Mouse (Mus musculus) urinary bladder, postnatal 10 days (tissue): Measurements from ENCODE around the gene Olfr70.

ENCODE experiments used
- DNase-seq: peaks from one replicate; pipeline ENCODE4 v3.0.0; 2022; ENCODE audit warnings: low spot score

Olfr70 gene

DNA sequence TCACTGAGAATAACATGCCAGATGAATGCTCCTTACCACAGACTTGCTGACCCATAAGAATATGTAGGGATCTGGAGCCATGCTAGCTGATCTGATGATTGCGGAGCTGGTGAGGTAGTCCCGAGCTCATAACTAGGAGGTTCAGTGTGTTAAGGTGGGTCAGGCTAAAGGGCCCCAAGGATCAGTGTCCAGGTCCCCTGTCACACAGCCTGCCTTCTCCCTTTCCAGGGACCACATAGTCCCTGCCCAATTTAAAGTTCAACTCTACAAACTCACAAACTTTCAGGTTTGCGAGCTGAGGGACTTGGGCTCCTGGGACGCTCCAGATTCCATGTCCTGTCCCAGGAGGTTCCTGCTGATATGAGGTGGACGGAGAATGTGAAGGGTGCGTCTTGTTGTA, at the start of gene Olfr70:
Olfr70 (minus strand) TSS at position 101 of the 400 bp plus-strand sequence.
- DNase-seq = no peak

DNA sequence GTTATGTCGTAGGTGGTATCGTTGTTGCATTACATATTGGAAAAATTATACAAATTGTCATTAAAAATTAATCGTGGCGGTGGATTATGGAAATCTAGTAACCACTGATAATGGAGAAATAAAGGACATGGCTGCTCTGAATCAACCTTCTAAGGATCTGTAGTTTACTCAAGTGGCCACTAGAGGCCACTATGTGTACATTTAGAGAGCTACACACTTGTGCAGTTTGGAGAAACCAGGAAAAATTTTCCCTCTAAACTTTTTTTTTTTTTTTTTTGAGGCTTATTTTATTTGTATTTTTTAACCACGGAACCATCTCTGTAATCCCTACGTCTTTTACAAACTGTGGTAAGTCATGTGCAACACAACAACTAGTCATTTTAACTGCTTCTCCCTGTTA, 44.6 kb upstream of the Olfr70 start:
- DNase-seq = no peak

DNA sequence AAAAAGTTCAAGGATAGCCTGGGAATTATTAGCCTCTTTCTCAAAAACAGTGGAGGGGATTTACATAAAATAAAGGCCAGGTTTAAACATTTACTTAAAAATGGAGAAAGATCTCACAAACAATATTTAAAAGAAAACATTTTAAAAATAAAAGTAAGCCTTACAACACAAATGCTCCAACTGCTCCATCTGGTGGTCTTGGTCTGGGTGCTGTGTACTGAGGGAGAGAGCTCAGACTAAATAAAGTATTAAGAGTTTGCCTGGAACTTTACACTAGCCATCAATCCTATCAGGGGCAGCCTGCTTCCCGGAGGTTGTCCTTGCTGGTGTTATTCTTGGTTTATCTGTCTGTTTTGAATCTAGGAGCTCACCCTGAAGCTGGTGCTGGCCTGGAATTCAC, 42.5 kb upstream of the Olfr70 start:
- DNase-seq = no peak

DNA sequence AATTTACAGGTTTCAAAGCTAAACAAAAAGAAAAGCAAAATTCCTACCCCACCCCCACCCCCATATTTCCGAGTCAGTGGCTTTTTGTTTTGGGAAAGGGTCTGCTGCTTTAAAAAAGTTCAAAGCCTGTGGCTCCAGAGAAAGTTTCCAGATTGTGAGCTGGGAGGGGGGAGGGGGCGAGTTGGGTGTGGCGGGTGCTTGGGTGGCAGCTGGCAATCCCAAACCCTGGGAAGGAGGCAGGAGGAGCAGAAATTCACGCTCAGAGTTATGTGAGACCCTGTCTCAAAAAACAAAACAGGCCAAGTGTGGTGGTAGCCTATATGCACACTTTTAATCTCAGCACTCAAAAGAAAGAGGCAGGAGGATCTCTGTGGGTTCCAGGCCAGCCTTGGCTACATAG, 42.0 kb upstream of the Olfr70 start:
- no peak for DNase-seq

DNA sequence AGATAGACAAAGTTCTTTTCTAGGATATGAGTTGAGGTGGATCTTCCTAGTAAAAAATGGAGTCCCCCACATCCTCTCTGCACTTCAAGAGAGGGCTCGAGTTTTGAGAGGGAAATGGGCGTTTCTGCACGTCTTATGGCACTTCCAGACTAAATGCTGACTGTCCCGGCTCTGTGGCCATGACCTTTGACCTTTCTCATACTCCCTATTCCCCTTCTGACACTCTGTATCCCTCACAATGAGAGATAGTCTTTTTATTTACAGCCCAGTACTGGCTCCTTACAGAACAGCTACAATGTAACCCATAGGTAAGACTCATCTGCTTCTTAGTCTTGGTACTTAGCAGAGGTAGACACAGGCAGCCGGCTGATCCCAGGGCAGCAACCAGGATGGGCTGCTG, 40.9 kb upstream of the Olfr70 start:
- DNase-seq = no peak

DNA sequence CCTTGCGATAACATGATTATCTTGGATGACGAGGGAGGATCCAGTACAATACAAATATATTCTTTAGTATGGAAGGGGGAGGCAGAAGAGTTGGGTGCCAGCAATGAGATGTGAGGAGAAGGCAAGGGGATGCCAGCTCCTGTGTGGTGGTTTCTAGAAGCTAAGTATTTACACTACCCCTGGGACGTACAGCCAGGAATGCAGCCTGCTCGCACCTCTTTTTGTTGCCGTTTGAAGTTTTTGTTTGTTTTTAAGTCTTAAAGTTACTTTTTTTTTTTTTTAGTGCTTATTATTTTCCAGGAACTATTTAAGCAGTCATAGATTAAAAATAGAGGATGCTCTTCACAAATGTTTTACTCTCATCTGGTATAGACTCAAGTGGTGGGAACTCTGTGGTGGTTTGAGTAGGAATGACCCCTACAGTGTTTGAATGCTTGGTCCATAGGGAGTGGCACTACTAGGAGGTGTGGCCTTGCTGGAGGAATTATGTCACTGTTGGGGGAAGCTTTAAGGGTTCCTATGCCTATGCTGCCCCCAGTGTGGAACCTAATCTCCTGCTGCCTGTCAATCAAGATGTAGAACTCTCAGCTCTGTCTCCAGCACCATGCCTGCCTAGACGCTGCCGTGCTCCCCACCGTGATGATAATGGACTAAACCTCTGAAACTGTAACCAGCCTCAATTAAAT, 38.5 kb upstream of the Olfr70 start:
- DNase-seq = no peak

DNA sequence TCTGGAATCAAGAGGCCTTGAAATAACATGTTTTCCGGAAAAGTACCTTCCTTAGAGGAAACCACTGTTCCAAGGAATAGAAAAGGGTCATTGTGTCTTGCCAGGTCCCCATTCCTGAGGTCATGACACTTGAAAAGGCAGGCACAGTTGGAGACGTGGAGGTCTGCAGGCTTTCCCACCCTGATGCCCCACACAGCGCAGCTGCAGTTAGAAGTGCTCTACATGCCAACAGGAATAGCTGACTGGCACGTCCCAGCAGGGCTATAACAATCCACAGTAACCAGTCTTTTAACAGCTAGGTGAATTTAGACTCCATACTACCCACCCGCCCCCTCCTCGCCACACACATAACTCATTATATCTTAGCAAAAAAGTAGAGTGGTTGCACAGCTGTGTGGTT, 36.5 kb upstream of the Olfr70 start:
- DNase-seq = no peak

DNA sequence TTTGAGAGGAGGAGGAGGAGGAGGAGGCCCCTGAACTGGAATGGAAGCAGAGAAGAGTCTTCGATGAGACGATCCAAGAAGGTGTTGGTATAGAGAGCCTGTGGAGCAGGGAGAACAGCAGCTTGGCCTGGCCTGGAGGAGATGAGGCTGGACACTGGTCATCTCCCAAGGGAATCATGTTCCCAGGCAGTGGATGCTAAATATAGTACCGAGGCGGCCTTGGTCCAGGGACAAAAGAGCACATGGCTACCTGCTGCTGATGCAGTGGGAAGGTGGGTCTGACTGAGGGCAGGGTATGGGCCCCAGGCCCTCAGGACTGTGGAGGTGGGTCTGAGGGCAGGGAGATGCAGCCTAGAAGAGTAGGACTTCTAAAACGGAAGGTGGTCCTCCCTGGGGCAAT, 32.6 kb upstream of the Olfr70 start:
- DNase-seq = no peak

DNA sequence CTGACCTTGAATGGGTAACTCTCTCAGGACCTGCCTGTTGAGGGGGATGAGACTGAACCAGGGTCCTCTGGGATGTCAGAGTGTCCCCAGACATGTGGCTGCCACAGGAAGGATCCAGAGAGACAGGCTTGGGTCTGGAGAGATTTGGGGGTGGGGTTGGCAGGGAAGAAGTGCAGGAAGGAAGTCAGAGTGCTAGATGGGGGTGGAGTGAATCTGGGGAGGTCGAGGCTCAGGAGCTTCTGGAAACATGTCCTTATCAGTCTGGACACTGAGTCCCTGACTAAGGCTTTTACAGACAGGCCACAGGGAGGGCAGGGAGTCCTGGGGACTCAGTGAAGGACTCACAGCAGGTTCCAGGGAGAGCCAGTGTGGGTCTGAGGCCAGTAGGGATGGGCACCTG, 31.6 kb upstream of the Olfr70 start:
- no peak for DNase-seq

DNA sequence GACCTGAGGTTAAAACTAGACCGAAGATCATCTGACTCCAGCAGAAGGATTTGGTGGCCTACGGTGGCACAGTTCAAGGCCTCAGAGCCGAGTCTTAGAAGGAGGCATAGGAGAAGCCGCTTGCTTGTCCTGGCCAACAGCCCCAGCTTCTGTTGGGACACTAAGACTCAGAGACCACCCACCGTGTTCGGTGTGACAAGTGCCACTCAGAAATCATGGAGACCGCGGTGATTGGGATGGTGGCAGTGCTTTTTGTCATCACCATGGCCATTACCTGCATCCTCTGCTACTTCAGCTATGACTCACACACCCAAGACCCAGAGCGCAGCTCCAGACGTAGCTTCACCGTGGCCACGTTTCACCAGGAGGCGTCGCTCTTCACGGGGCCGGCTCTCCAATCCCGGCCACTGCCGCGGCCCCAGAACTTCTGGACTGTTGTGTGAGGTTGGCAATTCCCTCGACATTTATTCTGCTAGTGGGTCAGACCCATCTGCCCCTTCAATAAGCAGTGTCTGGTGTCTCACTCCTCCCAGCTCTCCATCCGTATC, 30.2 kb upstream of the Olfr70 start:
- no peak for DNase-seq

DNA sequence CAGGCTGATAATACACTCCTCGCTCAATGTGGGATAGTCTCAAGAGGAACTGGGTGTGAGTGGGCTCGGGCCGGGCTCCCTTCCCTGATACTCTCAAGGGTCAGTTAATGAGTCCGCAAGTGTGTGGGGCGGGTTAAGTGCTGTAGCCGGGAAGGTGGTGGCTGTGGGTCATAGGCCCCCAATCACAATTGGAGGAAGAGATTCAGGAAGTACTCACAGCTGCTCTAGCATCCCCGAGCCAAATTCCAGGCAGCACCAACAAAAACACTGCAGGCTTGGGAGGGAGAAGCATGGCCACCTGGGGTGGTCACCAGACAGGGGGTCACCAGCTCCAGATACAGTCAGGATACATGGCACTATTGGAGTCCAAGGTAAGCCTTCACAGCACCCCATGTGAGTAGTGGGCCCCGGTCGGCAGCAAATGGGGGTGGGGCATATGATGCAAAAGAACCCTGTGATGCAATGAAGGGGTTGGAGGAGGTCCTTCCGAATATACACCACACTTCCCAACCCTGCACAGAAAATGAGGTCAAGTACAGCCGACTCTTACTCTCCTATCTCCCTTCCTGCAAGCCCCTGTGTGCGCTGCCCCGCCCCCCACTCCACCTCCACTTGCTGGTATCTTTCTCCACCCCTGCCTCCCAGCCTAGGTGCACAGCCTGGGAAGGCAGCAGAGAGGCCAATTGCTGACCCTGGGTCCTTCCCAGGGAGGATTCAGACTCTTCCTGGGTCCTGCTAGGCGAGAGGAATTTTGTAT, 29.4 kb upstream of the Olfr70 start, which contains the start of gene Spaar:
Spaar (plus strand) TSS at position 241 of the 757 bp plus-strand sequence.
- DNase-seq = no peak

DNA sequence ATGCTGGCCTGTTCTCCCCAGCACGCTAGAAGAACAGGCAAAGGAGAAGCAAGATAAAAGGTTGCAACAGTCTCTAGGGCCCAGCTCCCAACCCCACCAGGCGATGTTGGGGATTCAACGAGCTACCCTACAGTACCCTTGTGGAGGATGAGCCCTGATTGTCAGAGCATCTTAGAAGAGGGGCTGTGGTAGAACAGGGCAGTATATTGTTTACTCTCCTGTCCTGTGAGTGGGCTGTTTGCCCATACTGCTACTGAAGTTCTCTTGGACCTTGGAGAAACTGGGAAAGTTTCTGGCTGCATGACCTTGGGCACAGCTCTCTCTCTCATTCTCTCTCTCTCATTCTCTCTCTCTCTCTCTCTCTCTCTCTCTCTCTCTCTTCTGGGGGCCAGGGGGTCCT, 28.5 kb upstream of the Olfr70 start:
- no peak for DNase-seq

DNA sequence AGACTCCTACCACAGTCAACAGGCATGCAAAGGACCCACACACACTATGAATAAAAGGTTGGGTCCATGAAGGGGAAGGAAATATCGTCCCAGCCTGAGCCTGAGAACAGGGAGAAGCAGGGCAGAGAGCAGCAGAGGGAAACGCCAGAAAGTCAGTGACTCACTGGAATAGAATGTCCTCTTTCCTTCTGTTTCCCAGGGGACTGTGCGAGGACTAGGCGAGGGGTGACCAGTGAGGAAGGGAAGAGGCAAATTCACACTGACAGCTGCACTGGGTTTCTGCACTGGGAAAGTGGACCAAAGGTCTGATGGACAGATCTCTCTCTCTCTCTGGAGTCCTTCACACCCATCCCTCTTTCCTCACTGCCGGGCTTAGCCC, 28.0 kb upstream of the Olfr70 start:
- no peak for DNase-seq

DNA sequence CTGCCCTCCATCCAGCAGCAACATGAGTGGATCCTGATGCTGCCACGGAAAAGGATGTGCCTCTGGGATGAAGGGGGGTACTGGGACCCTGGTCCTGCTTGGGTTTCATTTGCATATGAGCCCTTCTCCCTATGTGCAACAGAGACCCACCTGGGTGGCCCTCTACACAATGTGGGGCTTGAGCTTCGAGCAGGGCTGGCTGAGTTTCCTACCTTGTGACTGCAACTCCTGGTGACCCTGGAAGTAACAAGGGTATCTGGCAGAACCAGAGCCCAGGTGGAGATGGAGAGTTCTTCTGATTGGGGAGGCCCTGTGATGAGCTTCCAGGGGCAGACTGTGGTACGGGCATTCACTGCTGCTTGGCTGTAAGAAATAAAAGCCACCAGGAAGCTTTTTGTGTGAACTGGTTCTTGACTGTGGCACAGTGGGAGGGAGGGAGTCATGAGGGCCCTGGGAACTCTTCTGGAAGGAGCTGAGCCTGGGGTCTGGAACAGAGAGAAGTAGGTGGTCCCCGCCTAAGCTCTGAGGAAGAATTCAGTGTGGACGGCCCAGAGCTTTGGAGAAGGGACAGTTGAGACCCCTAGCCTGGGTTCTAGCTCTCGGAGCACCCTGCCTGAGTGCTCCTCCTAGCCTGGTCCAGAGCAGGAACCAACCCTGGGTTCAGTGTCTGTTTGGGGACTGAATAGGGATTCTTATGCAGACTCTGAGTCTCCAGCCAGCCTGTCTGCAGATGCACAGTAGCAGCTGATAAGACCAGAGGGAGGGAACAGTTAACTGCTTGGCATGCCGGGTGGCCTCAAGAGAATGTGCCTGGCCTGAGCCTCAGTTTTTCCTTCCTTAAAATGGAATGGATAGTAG, 27.3 kb upstream of the Olfr70 start:
- no peak for DNase-seq

DNA sequence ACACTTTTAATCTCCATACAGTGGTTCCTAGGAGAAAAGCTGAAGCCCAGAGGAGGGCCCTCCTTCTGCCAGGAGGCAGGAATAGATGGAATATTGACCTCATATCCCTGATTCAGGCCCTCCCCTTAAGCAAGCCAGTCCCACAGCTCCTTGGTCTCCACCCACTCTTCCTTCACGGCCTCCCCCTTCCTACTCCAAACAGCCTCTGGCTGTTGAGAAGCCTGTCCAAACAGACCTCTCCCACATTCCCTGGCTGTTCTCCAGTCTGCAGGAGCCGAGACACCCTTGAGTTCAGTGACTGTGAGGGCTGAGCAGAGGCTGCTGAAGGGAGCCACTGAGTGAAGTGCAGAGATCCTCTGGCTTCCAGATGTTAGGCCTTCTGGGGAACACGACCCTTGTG, 26.4 kb upstream of the Olfr70 start, which contains the start of gene Hrct1:
Hrct1 (plus strand) TSS at position 194 of the 400 bp plus-strand sequence.
- peak; percentile 37 for DNase-seq

DNA sequence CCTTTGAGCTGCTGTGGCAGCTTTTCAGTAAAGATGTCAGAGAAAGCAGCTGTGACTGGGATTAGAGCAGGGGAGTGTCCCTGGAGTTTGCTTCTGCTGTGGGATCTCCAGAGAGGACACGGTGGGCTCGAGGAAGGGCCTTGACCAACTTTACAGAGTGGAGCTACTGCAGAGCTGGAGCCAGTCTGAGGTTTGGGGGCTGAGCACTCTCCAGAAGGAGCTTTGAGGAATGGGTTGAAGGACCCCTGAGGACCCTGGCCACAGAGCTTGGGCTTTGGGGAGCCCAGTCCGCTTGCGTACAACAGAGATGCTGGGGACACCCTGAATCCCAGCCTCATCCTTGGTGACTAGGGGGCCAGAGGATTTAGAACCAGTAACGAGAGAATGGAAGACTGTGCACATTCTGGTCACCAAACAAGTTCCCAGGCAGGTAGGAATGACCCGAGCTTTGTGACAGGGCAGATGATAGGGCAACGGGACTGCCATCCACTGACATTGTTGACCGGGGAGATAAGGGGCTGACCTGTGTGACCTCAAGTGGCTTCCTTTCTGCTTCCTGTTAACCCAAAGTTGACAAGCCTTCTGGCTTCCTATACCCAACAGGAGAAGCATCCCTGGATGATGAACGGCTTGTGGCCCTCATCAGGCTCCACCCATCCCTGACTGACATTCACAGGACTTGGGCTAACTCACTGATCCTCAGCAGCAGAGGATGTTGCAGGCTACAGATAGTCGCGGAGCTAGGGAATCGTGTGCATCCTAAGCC, 25.8 kb upstream of the Olfr70 start:
- DNase-seq = no peak

DNA sequence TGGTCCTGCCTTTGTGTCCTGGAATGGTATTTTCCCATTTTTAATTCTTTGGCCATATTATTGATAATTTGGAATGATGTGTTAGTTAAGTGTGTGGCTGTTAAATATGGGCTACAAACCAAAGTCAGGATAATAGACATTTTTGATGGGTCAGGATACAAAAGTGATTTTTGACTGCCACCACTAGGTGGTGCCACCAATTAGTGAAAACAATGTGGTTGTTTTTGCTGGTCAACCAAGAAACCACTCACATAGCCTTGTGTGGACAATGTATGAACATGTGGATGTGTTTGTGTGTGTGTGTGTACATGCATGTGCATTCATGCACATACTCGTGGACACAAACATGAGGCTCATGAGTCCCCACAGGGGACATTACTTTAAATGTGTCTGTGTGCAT, 24.2 kb upstream of the Olfr70 start:
- no peak for DNase-seq

DNA sequence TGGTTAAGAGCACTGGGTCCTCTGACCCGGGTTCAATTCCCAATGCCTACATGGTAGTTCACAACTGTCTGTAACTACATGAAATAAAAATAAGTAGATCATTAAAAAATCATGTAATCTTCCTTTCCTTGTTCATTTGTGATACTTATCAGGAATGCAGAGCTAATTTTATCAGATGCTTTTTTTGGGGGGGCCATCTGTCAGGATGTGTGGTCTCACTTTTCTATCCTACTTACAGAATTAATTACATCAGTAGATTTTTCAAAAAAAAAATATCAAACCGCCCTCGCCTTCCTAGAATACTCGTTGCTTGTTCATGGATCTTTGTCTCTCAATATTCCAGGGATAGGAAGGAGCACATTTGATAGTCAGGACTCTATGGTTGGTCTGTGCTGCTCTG, 21.6 kb upstream of the Olfr70 start:
- no peak for DNase-seq

DNA sequence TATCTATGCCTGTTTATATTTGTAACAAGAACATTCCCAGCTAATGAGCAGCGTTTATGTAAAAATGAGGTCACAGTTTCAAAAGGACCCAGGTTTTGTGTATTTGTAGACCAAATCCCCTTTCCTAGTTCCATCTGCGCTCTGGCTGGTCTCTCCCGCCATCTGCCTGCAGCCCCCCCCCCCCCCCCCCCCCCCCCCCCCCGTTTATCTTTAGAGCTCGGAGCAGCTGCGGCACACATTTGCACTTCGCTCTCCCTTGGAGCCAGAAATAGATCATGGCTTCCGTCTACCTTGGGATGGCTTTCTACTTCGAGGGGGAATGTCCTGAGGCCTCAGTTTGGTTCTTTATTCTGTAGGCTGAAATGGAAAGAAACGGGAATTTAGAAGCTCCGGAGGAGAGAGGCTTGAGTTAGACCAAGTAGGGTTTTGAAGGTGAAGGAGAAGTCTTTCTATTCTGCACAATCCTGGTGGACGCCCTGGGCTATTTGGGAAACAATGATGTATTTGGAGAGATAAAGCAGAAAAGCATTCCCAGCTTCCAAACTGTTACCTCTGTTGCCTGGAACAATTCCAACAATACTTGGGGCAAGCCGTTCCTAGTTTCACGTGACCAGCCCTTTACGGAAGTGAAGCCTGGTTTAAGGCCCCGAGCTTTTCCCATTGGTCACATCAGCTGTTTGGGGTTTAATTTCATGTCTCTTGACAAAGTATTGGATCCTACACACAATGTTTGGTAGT, 20.1 kb upstream of the Olfr70 start:
- no peak for DNase-seq

DNA sequence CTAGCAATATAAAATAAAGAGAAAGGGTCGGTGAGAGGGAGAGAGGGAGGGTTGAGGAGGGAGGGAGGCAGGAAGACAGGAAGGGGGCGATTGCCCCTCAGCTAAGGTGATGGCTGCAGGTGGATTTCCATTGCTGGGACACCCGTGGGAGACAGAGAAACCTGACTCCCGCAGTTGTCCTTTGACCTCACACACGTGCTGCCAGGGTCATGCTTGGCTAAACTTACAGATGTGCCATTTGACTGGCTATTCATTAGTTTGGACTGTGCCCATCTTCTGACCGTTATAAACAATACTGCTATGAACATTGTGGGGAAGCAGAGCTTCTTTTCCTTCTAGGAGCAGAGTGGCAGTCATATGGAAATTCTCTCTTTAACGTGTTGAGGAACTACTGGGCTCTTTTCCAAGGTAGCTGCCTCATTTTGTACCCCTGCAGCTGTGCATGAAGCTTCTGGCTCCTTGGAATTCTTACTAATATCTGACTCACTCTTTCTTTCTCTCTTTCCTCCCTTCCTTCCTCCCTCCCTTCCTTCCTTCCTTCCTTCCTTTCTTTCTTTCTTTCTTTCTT, 13.1 kb upstream of the Olfr70 start:
- DNase-seq = no peak

DNA sequence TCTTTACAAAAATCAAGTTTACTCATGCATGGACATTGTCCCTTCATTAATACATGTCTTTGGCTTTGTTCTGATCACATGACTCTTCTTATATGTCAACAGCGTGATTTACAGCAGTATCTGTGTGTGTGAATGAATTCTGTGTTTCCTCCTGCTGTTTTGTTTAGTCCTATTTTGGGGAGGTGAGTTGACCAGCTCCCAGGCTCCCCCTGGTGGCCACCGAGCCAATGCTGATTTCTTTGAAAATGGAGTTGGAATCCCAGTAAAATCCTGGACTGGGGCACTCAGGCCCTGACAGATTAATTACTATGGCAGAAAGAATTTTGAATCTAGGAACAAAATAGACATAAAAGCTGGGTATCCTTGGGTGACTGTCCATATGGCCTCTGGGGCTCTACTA, 11.2 kb upstream of the Olfr70 start:
- peak; percentile 45 for DNase-seq
